Mouse (Mus musculus) G1E (cell line): ENCODE data around the gene Ttc5. TPM values are rescaled to one million over a fixed set of nuclear protein-coding genes. Genes with fewer than 3 reads are reported as not detected.
"Not testable (repeated sequence)": the region's sequence is repeated elsewhere in the genome, so short reads cannot be mapped to it uniquely, and the experiment has no call there.

Experiments used
- ATAC-seq: 2 replicates; pipeline ENCODE4 v1.8.0; 2016; ENCODE audit warnings: mild to moderate bottlenecking; ENCODE audit not compliant: insufficient number of reproducible peaks, poor library complexity, low FRiP score, severe bottlenecking; ENCODE audit errors: extremely low read depth
- DNase-seq: peaks from one replicate; pipeline ENCODE4 v3.0.0; 2012; ENCODE audit warnings: low spot score
- H3K27me3 ChIP-seq: 2 replicates; pipeline ENCODE4 v1.6.1; 2012; ENCODE audit warnings: mild to moderate bottlenecking, low read length, inconsistent platforms; ENCODE audit not compliant: insufficient read depth
- H3K36me3 ChIP-seq: replicated peaks from 2 replicates; pipeline ENCODE3; 2012; ENCODE audit warnings: mild to moderate bottlenecking, inconsistent platforms
- H3K4me1 ChIP-seq: 2 replicates; pipeline ENCODE4 v1.6.1; 2012; ENCODE audit warnings: low read depth, low read length, inconsistent platforms, mixed read lengths; ENCODE audit not compliant: insufficient read depth
- H3K4me3 ChIP-seq: 2 replicates; pipeline ENCODE4 v1.5.1; 2012; ENCODE audit warnings: low read depth, mild to moderate bottlenecking, inconsistent platforms, low read length, moderate library complexity, mixed read lengths
- H3K9me3 ChIP-seq: replicated peaks from 2 replicates; pipeline ENCODE4 v1.6.1; 2012; ENCODE audit warnings: inconsistent platforms
- CTCF ChIP-seq: IDR thresholded peaks from 2 replicates; pipeline ENCODE4 v1.5.1; 2012; ENCODE audit warnings: low read depth, low read length, inconsistent platforms, mixed read lengths
- GATA1 ChIP-seq: IDR thresholded peaks from 2 replicates; pipeline ENCODE4 v1.6.1; 2012; ENCODE audit warnings: borderline replicate concordance, low read length, inconsistent platforms, mixed read lengths
- GATA2 ChIP-seq: IDR thresholded peaks from 2 replicates; pipeline ENCODE4 v1.6.1; 2012; ENCODE audit warnings: low read depth, low read length, inconsistent platforms, borderline replicate concordance
- POLR2AphosphoS5 ChIP-seq: IDR thresholded peaks from 2 replicates; pipeline ENCODE4 v1.6.1; 2012; ENCODE audit warnings: low read depth, low read length, inconsistent platforms; ENCODE audit not compliant: insufficient replicate concordance
- TAL1 ChIP-seq: conservative IDR thresholded peaks from 2 replicates; pipeline ENCODE4 v1.6.1; 2012; ENCODE audit warnings: low read depth, low read length, inconsistent platforms, mixed read lengths
- polyA plus RNA-seq: library from polyadenylated mRNA; stranded (reverse); fragments of >175 nt; gene quantifications from 2 replicates; pipeline ENCODE4 v1.2.3, GENCODE M21; 2012
- total RNA-seq, 2 experiments: library from RNA; stranded (forward) in 1 of 2; stranded (reverse) in 1 of 2; fragments of 200-1000 nt in 1 of 2; fragments of >200 nt in 1 of 2; fragmentation: Nextera tagmentation in 1 of 2; gene quantifications; 2 replicates each; pipeline ENCODE4 v1.2.3; 2014 to 2017

Ttc5 gene
- total and polyA plus RNA-seq, 3 experiments, result 40.2 to 45.8 (median 43.4) TPM

- Histone ChIP-seq H3K36me3 (no peaks in the 10 kb centered on the region), H3K4me1 (no peaks in the 10 kb centered on the region), H3K4me3 (no peak overlapping the region), H3K27me3 (no peaks in the 10 kb centered on the region), H3K9me3 (no peaks in the 10 kb centered on the region)
- no peak for DNase-seq
- no peak for ATAC-seq
- TF ChIP-seq GATA2, result no peak
These were observed 43.7 kb downstream of the Ttc5 start for GRCm38 (mm10) chr14:50741584-50741983.

GRCm38 (mm10) chr14:50740334-50740733 is 45.0 kb downstream of the Ttc5 start:
- Histone ChIP-seq H3K4me1 (no peaks in the 10 kb centered on the region), H3K36me3 (no peaks in the 10 kb centered on the region), H3K27me3 (no peaks in the 10 kb centered on the region), H3K9me3 (no peaks in the 10 kb centered on the region), H3K4me3 (no peak overlapping the region)
- ATAC-seq (no peak), DNase-seq (no peak)
- TF ChIP-seq POLR2AphosphoS5 (no peak), TAL1 (no peak), GATA1 (no peak), GATA2 (no peak), CTCF (no peak)

DNA sequence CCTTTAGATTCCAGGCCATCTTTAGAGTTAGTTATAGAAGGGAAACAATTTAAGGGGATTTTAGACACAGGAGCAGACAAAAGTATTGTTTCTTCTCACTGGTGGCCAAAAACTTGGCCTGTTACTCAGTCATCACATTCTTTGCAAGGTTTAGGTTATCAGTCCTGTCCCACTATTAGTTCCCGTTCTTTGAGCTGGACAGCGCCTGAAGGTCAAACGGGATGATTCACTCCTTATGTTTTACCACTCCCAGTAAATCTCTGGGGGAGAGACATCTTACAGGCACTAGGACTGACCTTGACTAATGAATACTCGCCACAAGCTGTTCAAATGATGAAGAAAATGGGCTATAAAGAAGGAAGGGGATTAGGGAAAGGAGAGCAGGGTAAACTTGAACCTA is 62.9 kb downstream of the Ttc5 start:
- not testable (repeated sequence) for ATAC-seq, H3K4me3 ChIP-seq, H3K9me3 ChIP-seq, H3K36me3 ChIP-seq, H3K4me1 ChIP-seq, DNase-seq, H3K27me3 ChIP-seq

- H3K4me3 ChIP-seq, H3K4me1 ChIP-seq, H3K27me3 ChIP-seq, H3K9me3 ChIP-seq, ATAC-seq, DNase-seq, H3K36me3 ChIP-seq: not testable (repeated sequence)
These were observed 65.4 kb downstream of the Ttc5 start for GRCm38 (mm10) chr14:50719875-50720274.

Other genes starting within 250 kb of the Ttc5 start
- not detected in 2 replicates for gene Olfr744, start 170.6 kb downstream of the Ttc5 start, total RNA-seq (2014; fragmentation: Nextera tagmentation)
- gene Olfr744, start 170.6 kb downstream of the Ttc5 start, total RNA-seq (2017), result 0.11 TPM in 1 of 2 replicates, not detected in the other
- gene Olfr744, start 170.6 kb downstream of the Ttc5 start, polyA plus RNA-seq, result not detected in 2 replicates
- not detected in 2 replicates for gene Olfr745, start 146.1 kb downstream of the Ttc5 start, total RNA-seq (2014; fragmentation: Nextera tagmentation)
- gene Olfr745, start 146.1 kb downstream of the Ttc5 start, total RNA-seq (2017), result 0.27 TPM in 1 of 2 replicates, not detected in the other
- not detected in 2 replicates for gene Olfr745, start 146.1 kb downstream of the Ttc5 start, polyA plus RNA-seq
- not detected in 2 replicates for gene Olfr746, start 138.4 kb downstream of the Ttc5 start, total RNA-seq (2014; fragmentation: Nextera tagmentation)
- gene Olfr746, start 138.4 kb downstream of the Ttc5 start, total RNA-seq (2017), result 0.22 TPM in 1 of 2 replicates, not detected in the other
- gene Olfr746, start 138.4 kb downstream of the Ttc5 start, polyA plus RNA-seq, result not detected in 2 replicates
- gene Olfr747, start 92.3 kb downstream of the Ttc5 start, total RNA-seq (2014; fragmentation: Nextera tagmentation), result not detected in 2 replicates
- gene Olfr747, start 92.3 kb downstream of the Ttc5 start, total RNA-seq (2017), result not detected in 2 replicates
- not detected in 2 replicates for gene Olfr747, start 92.3 kb downstream of the Ttc5 start, polyA plus RNA-seq
- not detected in 2 replicates for gene Olfr748, start 78.1 kb downstream of the Ttc5 start, total RNA-seq (2014; fragmentation: Nextera tagmentation)
- gene Olfr748, start 78.1 kb downstream of the Ttc5 start, total RNA-seq (2017), result 0.11 and 0.29 TPM in 2 replicates
- gene Olfr748, start 78.1 kb downstream of the Ttc5 start, polyA plus RNA-seq, result not detected in 2 replicates
- not detected in 2 replicates for gene Olfr749, start 40.4 kb downstream of the Ttc5 start, total RNA-seq (2014; fragmentation: Nextera tagmentation)
- gene Olfr749, start 40.4 kb downstream of the Ttc5 start, total RNA-seq (2017), result 0.11 and 0.46 TPM in 2 replicates
- not detected in 2 replicates for gene Olfr749, start 40.4 kb downstream of the Ttc5 start, polyA plus RNA-seq
- gene Ccnb1ip1, start 22.2 kb upstream of the Ttc5 start, total RNA-seq (2014; fragmentation: Nextera tagmentation), result 8.7 and 10.3 TPM in 2 replicates
- gene Ccnb1ip1, start 22.2 kb upstream of the Ttc5 start, total RNA-seq (2017), result 6.1 and 8.3 TPM in 2 replicates
- gene Ccnb1ip1, start 22.2 kb upstream of the Ttc5 start, polyA plus RNA-seq, result 0.20 and 0.22 TPM in 2 replicates
- 130 and 176 TPM in 2 replicates for gene Parp2, start 22.3 kb upstream of the Ttc5 start, total RNA-seq (2014; fragmentation: Nextera tagmentation)
- 101 and 111 TPM in 2 replicates for gene Parp2, start 22.3 kb upstream of the Ttc5 start, total RNA-seq (2017)
- gene Parp2, start 22.3 kb upstream of the Ttc5 start, polyA plus RNA-seq, result 7.2 and 8.2 TPM in 2 replicates
- gene Tep1, start 85.0 kb upstream of the Ttc5 start, total RNA-seq (2014; fragmentation: Nextera tagmentation), result 17.0 and 21.3 TPM in 2 replicates
- gene Tep1, start 85.0 kb upstream of the Ttc5 start, total RNA-seq (2017), result 29.1 and 29.9 TPM in 2 replicates
- 2.7 and 3.3 TPM in 2 replicates for gene Tep1, start 85.0 kb upstream of the Ttc5 start, polyA plus RNA-seq
- not detected in 2 replicates for gene Klhl33, start 112.0 kb upstream of the Ttc5 start, total RNA-seq (2014; fragmentation: Nextera tagmentation)
- 0.17 and 0.22 TPM in 2 replicates for gene Klhl33, start 112.0 kb upstream of the Ttc5 start, total RNA-seq (2017)
- not detected in 2 replicates for gene Klhl33, start 112.0 kb upstream of the Ttc5 start, polyA plus RNA-seq
- 25.6 and 29.9 TPM in 2 replicates for gene Osgep, start 139.4 kb upstream of the Ttc5 start, total RNA-seq (2014; fragmentation: Nextera tagmentation)
- 94.9 and 117 TPM in 2 replicates for gene Osgep, start 139.4 kb upstream of the Ttc5 start, total RNA-seq (2017)
- gene Osgep, start 139.4 kb upstream of the Ttc5 start, polyA plus RNA-seq, result 29.3 and 42.4 TPM in 2 replicates
- 133 and 142 TPM in 2 replicates for gene Apex1, start 139.4 kb upstream of the Ttc5 start, total RNA-seq (2014; fragmentation: Nextera tagmentation)
- 165 and 174 TPM in 2 replicates for gene Apex1, start 139.4 kb upstream of the Ttc5 start, total RNA-seq (2017)
- gene Apex1, start 139.4 kb upstream of the Ttc5 start, polyA plus RNA-seq, result 162 and 174 TPM in 2 replicates
- gene Pip4p1, start 145.3 kb upstream of the Ttc5 start, total RNA-seq (2014; fragmentation: Nextera tagmentation), result 23.2 and 45.6 TPM in 2 replicates
- gene Pip4p1, start 145.3 kb upstream of the Ttc5 start, total RNA-seq (2017), result 31.1 and 32.7 TPM in 2 replicates
- 99.9 and 126 TPM in 2 replicates for gene Pip4p1, start 145.3 kb upstream of the Ttc5 start, polyA plus RNA-seq
- gene Pnp, start 145.6 kb upstream of the Ttc5 start, total RNA-seq (2014; fragmentation: Nextera tagmentation), result 70.0 and 88.4 TPM in 2 replicates
- 110 and 112 TPM in 2 replicates for gene Pnp, start 145.6 kb upstream of the Ttc5 start, total RNA-seq (2017)
- 1.5 TPM in 2 replicates for gene Pnp, start 145.6 kb upstream of the Ttc5 start, polyA plus RNA-seq
- 3.2 TPM in 1 of 2 replicates, not detected in the other for gene Gm49342, start 159.0 kb upstream of the Ttc5 start, total RNA-seq (2014; fragmentation: Nextera tagmentation)
- gene Gm49342, start 159.0 kb upstream of the Ttc5 start, total RNA-seq (2017), result not detected in 2 replicates
- gene Gm49342, start 159.0 kb upstream of the Ttc5 start, polyA plus RNA-seq, result 1.5 and 2.0 TPM in 2 replicates
- gene Pnp2, start 170.5 kb upstream of the Ttc5 start, total RNA-seq (2014; fragmentation: Nextera tagmentation), result 5.1 and 10.2 TPM in 2 replicates
- gene Pnp2, start 170.5 kb upstream of the Ttc5 start, total RNA-seq (2017), result 0.52 and 1.1 TPM in 2 replicates
- gene Pnp2, start 170.5 kb upstream of the Ttc5 start, polyA plus RNA-seq, result not detected in 2 replicates
- not detected in 2 replicates for gene Rnase10, start 222.2 kb upstream of the Ttc5 start, total RNA-seq (2014; fragmentation: Nextera tagmentation)
- 0.22 TPM in 1 of 2 replicates, not detected in the other for gene Rnase10, start 222.2 kb upstream of the Ttc5 start, total RNA-seq (2017)
- gene Rnase10, start 222.2 kb upstream of the Ttc5 start, polyA plus RNA-seq, result not detected in 2 replicates